Mouse (Mus musculus) ES-E14 (cell line): ENCODE measurements around the gene Traf1. TPM values are rescaled to one million over a fixed set of nuclear protein-coding genes. Genes with fewer than 3 reads are reported as not detected.

Experiments used
- DNase-seq: peaks from one replicate; pipeline ENCODE4 v3.0.0-alpha.2; 2013; ENCODE audit warnings: low read depth, low spot score
- H3K27ac ChIP-seq: 2 replicates; pipeline ENCODE4 v1.5.1; 2012; ENCODE audit warnings: low read depth, mild to moderate bottlenecking, low read length, moderate library complexity, mixed read lengths; ENCODE audit not compliant: poor library complexity, insufficient read depth, severe bottlenecking
- H3K36me3 ChIP-seq: 2 replicates; pipeline ENCODE4 v1.6.1; 2012; ENCODE audit warnings: mild to moderate bottlenecking, low read length, moderate library complexity, mixed read lengths; ENCODE audit not compliant: control insufficient read depth, poor library complexity, insufficient read depth, severe bottlenecking
- H3K4me1 ChIP-seq, 2 experiments: fragments of 150-350 bp in 1 of 2; sonication (generic) in 1 of 2; 2 replicates each; pipeline ENCODE4 v1.6.1; 2012; ENCODE audit warnings: low read length in 2 of 2, mild to moderate bottlenecking in 1 of 2, mixed read lengths in 1 of 2; ENCODE audit not compliant: control insufficient read depth in 2 of 2, insufficient read depth in 2 of 2, poor library complexity in 1 of 2
- H3K4me3 ChIP-seq, 2 experiments: fragments of 150-350 bp in 1 of 2; sonication (generic) in 1 of 2; 2 replicates each; pipeline ENCODE4 v1.5.1; 2012; ENCODE audit warnings: low read length in 2 of 2, low read depth in 1 of 2, mild to moderate bottlenecking in 1 of 2, mixed read lengths in 1 of 2; ENCODE audit not compliant: insufficient read depth in 1 of 2, poor library complexity in 1 of 2, severe bottlenecking in 1 of 2
- H3K9ac ChIP-seq: 2 replicates; pipeline ENCODE4 v1.6.1; 2012; ENCODE audit warnings: low read depth, mild to moderate bottlenecking, low read length, mixed read lengths; ENCODE audit not compliant: poor library complexity, insufficient read depth, severe bottlenecking
- H3K9me3 ChIP-seq: fragments of 150-350 bp; sonication (generic); 2 replicates; pipeline ENCODE4 v1.6.1; 2012; ENCODE audit warnings: low read depth, mild to moderate bottlenecking, low read length; ENCODE audit not compliant: control insufficient read depth, insufficient read depth
- CHD2 ChIP-seq: IDR thresholded peaks from 2 replicates; pipeline ENCODE4 v1.6.1; 2014; ENCODE audit warnings: mild to moderate bottlenecking, low read depth, low read length, inconsistent platforms
- HCFC1 ChIP-seq: IDR thresholded peaks from 2 replicates; pipeline ENCODE4 v1.6.1; 2012; ENCODE audit warnings: low read length, inconsistent platforms, borderline replicate concordance; ENCODE audit not compliant: insufficient read depth
- MAFK ChIP-seq: IDR thresholded peaks from 2 replicates; pipeline ENCODE4 v1.6.1; 2014; ENCODE audit warnings: mild to moderate bottlenecking, low read depth, low read length, inconsistent platforms; ENCODE audit not compliant: insufficient read depth
- ZC3H11A ChIP-seq: IDR thresholded peaks from 2 replicates; pipeline ENCODE4 v1.6.1; 2012; ENCODE audit warnings: low read depth, mild to moderate bottlenecking, inconsistent platforms, low read length, borderline replicate concordance
- ZNF384 ChIP-seq: IDR thresholded peaks from 2 replicates; pipeline ENCODE4 v1.6.1; 2012; ENCODE audit warnings: low read depth, low read length, inconsistent platforms
- in situ Hi-C, 2 experiments: fragments of 600-800 bp; cut with MboI; formaldehyde crosslinking; loops; one replicate each; pipeline ENCODE4 v1.15.1; 2025; ENCODE audit warnings: low sequenced_read_pairs in 2 of 2, inconsistent platforms in 1 of 2; ENCODE audit not compliant: unreplicated experiment in 2 of 2
- total RNA-seq: library from RNA; depleted of rRNA; stranded (reverse); fragments of 300-350 nt; gene quantifications from 2 replicates; pipeline ENCODE4 v1.2.3, GENCODE M21; 2012

Gene Traf1
- total RNA-seq, 1 experiment: 1.3 TPM

DNA sequence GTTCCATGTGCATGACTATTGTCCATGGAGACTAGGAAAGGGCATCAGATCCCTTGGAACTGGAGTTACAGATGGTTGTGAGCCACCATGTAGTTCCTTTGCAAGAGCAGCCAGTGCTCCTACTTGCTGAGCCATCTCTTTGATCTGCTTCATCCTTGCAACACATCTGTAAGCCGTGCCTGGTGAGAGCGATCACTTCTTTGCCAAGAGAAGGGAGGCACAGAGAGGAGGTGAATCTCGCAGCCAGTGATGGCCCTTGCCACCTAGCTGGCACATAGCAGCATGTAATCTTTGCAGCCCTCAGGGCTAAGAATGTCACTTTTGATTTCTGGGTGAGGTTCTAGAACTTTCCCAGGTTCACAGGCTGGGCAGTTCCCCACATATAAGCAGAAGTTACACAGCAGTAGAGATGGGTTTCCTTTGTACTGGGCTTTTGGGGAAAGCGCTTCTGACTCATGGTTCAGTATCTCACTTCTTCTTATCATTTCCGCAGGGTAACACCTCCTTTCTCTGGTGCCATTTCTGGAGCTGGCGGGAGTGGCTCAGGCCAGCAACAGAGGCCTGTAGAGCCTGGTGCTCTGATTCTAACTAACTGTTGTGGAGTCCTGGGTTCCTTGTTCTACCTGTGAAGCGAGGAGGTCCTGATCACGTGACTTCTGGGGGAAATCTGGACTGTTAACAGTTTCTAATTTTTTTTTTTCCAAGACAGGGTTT lies 15.5 kb upstream of the Traf1 start:
- Histone ChIP-seq H3K9me3 (no peaks in the 10 kb centered on the region), H3K4me3 (no peak overlapping the region), H3K27ac (no peak overlapping the region), H3K4me1 (peaks cover 0 to under 1% of the 10 kb centered on the region in 2 experiments; a peak in 1 of 4 replicates), H3K9ac (no peak overlapping the region), H3K36me3 (no peaks in the 10 kb centered on the region)
- in situ Hi-C loops: no loop called here
- no peak for DNase-seq
- no peak for TF ChIP-seq ZC3H11A
- TF ChIP-seq HCFC1: no peak
- TF ChIP-seq ZNF384: no peak
- TF ChIP-seq CHD2: no peak
- TF ChIP-seq MAFK: no peak

DNA sequence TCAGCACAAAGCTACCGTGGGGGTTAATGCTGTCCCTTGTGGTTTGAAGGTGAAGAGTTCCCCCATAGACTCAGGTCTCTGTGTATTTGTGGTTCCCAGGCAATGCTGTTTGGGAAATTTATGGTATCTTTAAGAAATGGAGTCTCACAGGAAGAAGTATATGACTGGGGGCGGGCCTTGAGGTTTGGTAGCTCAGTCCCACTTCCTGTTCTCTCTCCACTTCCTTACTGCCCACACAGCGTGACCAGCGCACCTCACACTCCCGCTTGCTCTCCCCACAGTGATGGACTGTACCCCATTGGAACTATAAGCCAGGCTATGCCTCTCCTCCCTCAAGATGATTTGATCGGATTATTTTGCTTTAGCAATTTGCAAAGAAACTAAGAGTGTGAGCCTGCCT lies 14.9 kb upstream of the Traf1 start:
- H3K9ac ChIP-seq: no peak overlapping the region
- no peak overlapping the region for H3K27ac ChIP-seq
- no peak for TF ChIP-seq ZNF384
- no peak for TF ChIP-seq MAFK
- no peak for TF ChIP-seq HCFC1
- TF ChIP-seq ZC3H11A: no peak
- no peak for TF ChIP-seq CHD2
- H3K9me3 ChIP-seq: no peaks in the 10 kb centered on the region
- in situ Hi-C loops: no loop called here
- no peaks in the 10 kb centered on the region for H3K4me1 ChIP-seq
- no peaks in the 10 kb centered on the region for H3K36me3 ChIP-seq
- DNase-seq: no peak
- H3K4me3 ChIP-seq: no peak overlapping the region

GRCm38 (mm10) chr2:34973087-34973486 lies 11.5 kb upstream of the Traf1 start:
- H3K9me3 ChIP-seq: no peaks in the 10 kb centered on the region
- no peak for DNase-seq
- no peak for TF ChIP-seq ZNF384
- TF ChIP-seq HCFC1: no peak
- no peak for TF ChIP-seq ZC3H11A
- no peak for TF ChIP-seq MAFK
- TF ChIP-seq CHD2: no peak
- no peak overlapping the region for H3K27ac ChIP-seq
- no peak overlapping the region for H3K4me3 ChIP-seq
- no peaks in the 10 kb centered on the region for H3K36me3 ChIP-seq
- H3K4me1 ChIP-seq: no peaks in the 10 kb centered on the region
- no peak overlapping the region for H3K9ac ChIP-seq
- in situ Hi-C loops: no loop called here

DNA sequence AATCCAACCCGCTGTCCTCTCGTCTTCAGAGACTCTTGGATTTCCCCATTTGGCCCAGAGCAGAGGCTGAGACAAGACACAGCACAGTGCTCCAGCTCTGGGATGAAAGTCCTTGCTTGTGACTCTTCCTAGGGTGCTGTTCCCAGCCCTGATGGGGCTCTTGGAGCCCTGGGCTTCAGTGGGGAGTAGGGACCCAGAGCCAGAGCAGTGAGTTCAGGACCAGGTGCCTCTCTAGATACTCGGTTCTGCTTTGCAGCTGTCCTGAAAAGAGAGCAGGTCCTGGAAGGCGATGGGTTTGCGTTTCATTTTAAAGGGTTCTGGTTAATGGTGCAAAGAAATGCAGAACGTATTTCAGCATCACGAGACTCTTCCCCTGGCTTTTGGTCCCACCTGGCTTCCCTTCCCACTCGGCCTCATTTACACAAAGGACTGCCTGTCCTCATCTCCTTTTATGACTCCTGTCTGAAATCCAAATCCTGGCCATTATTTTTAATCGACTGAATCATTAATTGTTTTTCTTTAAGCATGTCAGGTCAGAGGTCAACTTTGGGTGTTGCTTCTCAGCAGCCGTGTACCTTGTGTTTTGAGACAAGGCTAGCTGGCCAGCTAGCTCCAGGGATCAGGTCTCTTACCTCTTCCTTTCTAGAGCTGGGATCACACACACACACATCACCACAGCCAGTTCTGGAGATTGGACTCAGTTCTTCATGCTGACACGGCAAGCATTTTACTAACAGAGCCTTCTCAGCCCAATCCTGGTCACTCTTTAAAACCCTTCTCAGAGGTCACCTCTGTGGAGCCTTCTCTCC lies 9.7 kb upstream of the Traf1 start:
- H3K9me3 ChIP-seq: no peaks in the 10 kb centered on the region
- no peak overlapping the region for H3K9ac ChIP-seq
- H3K4me3 ChIP-seq: no peak overlapping the region
- TF ChIP-seq MAFK (no peak), ZC3H11A (no peak), CHD2 (no peak), HCFC1 (no peak), ZNF384 (no peak)
- no peaks in the 10 kb centered on the region for H3K36me3 ChIP-seq
- DNase-seq: no peak
- in situ Hi-C loops: no loop called here
- H3K27ac ChIP-seq: no peak overlapping the region
- no peaks in the 10 kb centered on the region for H3K4me1 ChIP-seq
